28 mouse cellular contexts compared by ENCODE assay signal in the genomic region with DNA sequence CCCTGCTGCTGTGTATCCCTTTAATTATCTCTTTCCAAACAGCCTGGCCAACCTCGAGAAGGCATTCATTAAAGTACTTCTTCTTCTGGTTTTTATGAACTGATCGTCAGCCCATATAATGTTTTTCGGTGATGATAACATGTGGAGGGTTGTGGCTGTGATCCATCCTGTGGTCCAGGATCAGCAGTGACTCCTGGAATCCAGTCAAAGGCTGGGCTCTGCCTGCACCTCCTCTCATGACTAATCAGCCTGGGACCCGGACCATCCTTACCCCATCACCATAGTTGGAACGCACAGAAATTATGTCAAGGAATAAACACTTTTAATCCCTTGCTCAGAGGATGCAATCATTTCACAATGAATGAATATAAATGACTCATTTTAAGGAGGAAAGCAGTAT.
DNase-seq lines count a peak whose midpoint lies in the region; ATAC-seq lines count a peak whose summit lies in the region.
"Had no signal": no experiment of that assay in that cellular context is flagged by ENCODE, and none has a peak within 500 bp of the region (broad histone marks: within the 10 kb centered on the region; RNA-seq: fewer than 3 reads in every experiment).

No protein-coding gene starts in this region.

- no peaks in the 10 kb centered on the region for H3K36me3 ChIP-seq in hindbrain, embryonic 13.5 days
- H3K36me3 ChIP-seq: embryonic facial prominence, embryonic 12.5 days; embryonic facial prominence, embryonic 15.5 days; G1E; heart, embryonic 10.5 days; heart, embryonic 13.5 days; hindbrain, embryonic 12.5 days; intestine, embryonic 15.5 days had no signal

- no peak overlapping the region for H3K27ac ChIP-seq in hindbrain, embryonic 13.5 days
- H3K27ac ChIP-seq: embryonic facial prominence, embryonic 12.5 days; embryonic facial prominence, embryonic 15.5 days; heart, adult 2 months; heart, embryonic 10.5 days; heart, embryonic 13.5 days; hindbrain, embryonic 12.5 days; intestine, embryonic 15.5 days had no signal

- 88% methylated on average over 5 of the region's 5 CpGs for WGBS in hindbrain, embryonic 13.5 days

- no peak overlapping the region for H3K4me2 ChIP-seq in hindbrain, embryonic 13.5 days
- H3K4me2 ChIP-seq: embryonic facial prominence, embryonic 12.5 days; embryonic facial prominence, embryonic 15.5 days; heart, embryonic 13.5 days; hindbrain, embryonic 12.5 days; intestine, embryonic 15.5 days had no signal

- no peaks in the 10 kb centered on the region for H3K27me3 ChIP-seq in hindbrain, embryonic 13.5 days
- H3K27me3 ChIP-seq: CH12.LX; embryonic facial prominence, embryonic 12.5 days; embryonic facial prominence, embryonic 15.5 days; heart, embryonic 13.5 days; hindbrain, embryonic 12.5 days; intestine, embryonic 15.5 days had no signal

- no peaks in the 10 kb centered on the region for H3K9me3 ChIP-seq in hindbrain, embryonic 13.5 days
- H3K9me3 ChIP-seq: embryonic facial prominence, embryonic 12.5 days; embryonic facial prominence, embryonic 15.5 days; G1E; heart, embryonic 10.5 days; heart, embryonic 13.5 days; hindbrain, embryonic 12.5 days; intestine, embryonic 15.5 days had no signal

- ATAC-seq in hindbrain, embryonic 13.5 days (ENCODE audit: low FRiP score): no peak
- ATAC-seq: forebrain, embryonic 14.5 days; forebrain, postnatal 0 days; hindbrain, embryonic 16.5 days; intestine, embryonic 15.5 days; Patski had no signal

- H3K4me3 ChIP-seq in hindbrain, embryonic 13.5 days: no peak overlapping the region
- H3K4me3 ChIP-seq: embryonic facial prominence, embryonic 12.5 days; embryonic facial prominence, embryonic 15.5 days; heart, adult 2 months; heart, embryonic 10.5 days; heart, embryonic 13.5 days; hindbrain, embryonic 12.5 days; intestine, embryonic 15.5 days had no signal

- intact Hi-C loops in gastrocnemius, postnatal 14 days (cut with DNase I; ENCODE audit: low total_unique reads): no loop called here

- DNase-seq in adrenal gland, adult 2 months: peak; percentile 9
- no peak for DNase-seq in adrenal gland, postnatal 36 days
- DNase-seq in urinary bladder, postnatal 14 days (ENCODE audit: low spot score): peak; percentile 58
- no peak for DNase-seq in urinary bladder, postnatal 10 days (ENCODE audit: low spot score)
- peak; percentile 14 for DNase-seq in gastrocnemius, postnatal 14 days
- DNase-seq in urinary bladder, postnatal 36 days (ENCODE audit: low spot score in 2 of 2): peak; percentile 33 to 43
- DNase-seq: adrenal gland, postnatal 10 days; B cell, adult 2 months; cerebellum, adult 11 months; cerebellum, adult 2 months; cerebellum, adult 9-11 months; cerebellum, postnatal 25 days; forebrain, postnatal 0 days; heart, adult 2 months; heart, postnatal 14 days; heart, postnatal 4 days had no signal

- no peaks in the 10 kb centered on the region for H3K4me1 ChIP-seq in hindbrain, embryonic 13.5 days (replicated peaks)
- H3K4me1 ChIP-seq: embryonic facial prominence, embryonic 12.5 days; embryonic facial prominence, embryonic 15.5 days; heart, embryonic 10.5 days; heart, embryonic 13.5 days; hindbrain, embryonic 12.5 days; intestine, embryonic 15.5 days had no signal

- H3K9ac ChIP-seq in hindbrain, embryonic 13.5 days: no peak overlapping the region
- H3K9ac ChIP-seq: embryonic facial prominence, embryonic 12.5 days; embryonic facial prominence, embryonic 15.5 days; forebrain, postnatal 0 days; heart, embryonic 13.5 days; hindbrain, embryonic 12.5 days; intestine, embryonic 15.5 days had no signal

Comparison
In these comparisons a context has a peak if more than half of its experiments do, and no peak if none do; other contexts are left out.
1. DNase-seq: peak in adrenal gland, adult 2 months (single experiment), urinary bladder, postnatal 14 days (single experiment), gastrocnemius, postnatal 14 days (single experiment) and urinary bladder, postnatal 36 days (2 of 2); none in adrenal gland, postnatal 36 days (0 of 2) and urinary bladder, postnatal 10 days (single experiment).